Mouse (Mus musculus): ENCODE results near the gene Mfsd4b1.

DNA sequence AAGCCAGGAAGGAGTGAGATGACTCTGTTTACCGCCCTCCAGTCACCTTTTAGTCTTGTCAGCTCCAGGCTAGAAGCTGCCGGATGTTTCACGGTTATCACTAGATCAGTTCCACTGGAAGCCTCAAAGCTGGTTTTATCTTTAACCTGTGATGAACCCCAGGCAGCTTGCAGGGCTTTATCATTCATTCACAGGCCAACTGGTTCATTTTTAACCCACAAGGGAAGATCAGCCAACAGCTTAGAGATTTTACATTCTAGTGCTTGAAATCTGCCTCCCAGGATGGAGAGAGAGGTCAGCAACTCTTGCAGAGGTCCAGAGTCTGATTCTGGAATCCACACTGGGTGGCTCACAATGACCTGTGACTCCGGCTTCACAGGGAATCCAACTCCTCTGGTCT is 33.9 kb downstream of the Mfsd4b1 start:
- TF ChIP-seq CTCF (IDR thresholded peaks at IDR 0.05; ENCODE audit: low read depth, low read length) = no peak
- TF ChIP-seq POLR2A (IDR thresholded peaks at IDR 0.05; ENCODE audit: insufficient read depth, low read length) = no peak

Measured in ES-Bruce4 (cell line).